Mouse (Mus musculus) CH12.LX (cell line): ENCODE results near the gene Cstad. TPM values are rescaled to one million over a fixed set of nuclear protein-coding genes. Genes with fewer than 3 reads are reported as not detected.

Experiments used
- DNase-seq: peaks from one replicate; pipeline ENCODE4 v3.0.0-alpha.2; 2013; ENCODE audit errors: extremely low read depth
- H3K27ac ChIP-seq: 2 replicates; pipeline ENCODE4 v1.5.1; 2012; ENCODE audit warnings: low read depth, mild to moderate bottlenecking, control low read depth, moderate library complexity; ENCODE audit not compliant: insufficient read depth
- H3K27me3 ChIP-seq: replicated peaks from 2 replicates; pipeline ENCODE3; 2012; ENCODE audit warnings: inconsistent platforms
- H3K36me3 ChIP-seq, 2 experiments: replicated peaks in 1 of 2; 2 replicates each; pipeline versions ENCODE3 to v1.6.1; 2012; ENCODE audit warnings: inconsistent platforms in 1 of 2, low read length in 1 of 2, mild to moderate bottlenecking in 1 of 2, mixed read lengths in 1 of 2, moderate library complexity in 1 of 2; ENCODE audit not compliant: control insufficient read depth in 1 of 2, insufficient read depth in 1 of 2
- H3K4me1 ChIP-seq, 2 experiments: 2 replicates each; pipeline ENCODE4 v1.6.1; 2012; ENCODE audit warnings: inconsistent platforms in 1 of 2, moderate library complexity in 1 of 2; ENCODE audit not compliant: insufficient read depth in 2 of 2, control insufficient read depth in 1 of 2
- H3K4me2 ChIP-seq: 2 replicates; pipeline ENCODE4 v1.6.1; 2012; ENCODE audit warnings: low read depth, mild to moderate bottlenecking, control low read depth; ENCODE audit not compliant: poor library complexity, insufficient read depth, severe bottlenecking
- H3K4me3 ChIP-seq, 3 experiments: fragments of 150-350 bp in 1 of 3; sonication (generic) in 1 of 3; replicated peaks in 1 of 3; 2 replicates each; pipeline versions ENCODE3 to v1.5.1; 2011 to 2012; ENCODE audit warnings: low read depth in 2 of 3, low read length in 2 of 3, mild to moderate bottlenecking in 2 of 3, moderate library complexity in 2 of 3, control low read depth in 1 of 3, improper control_type of control experiment in 1 of 3, inconsistent platforms in 1 of 3, mixed read lengths in 1 of 3; ENCODE audit not compliant: poor library complexity in 1 of 3
- H3K79me2 ChIP-seq: replicated peaks from 2 replicates; pipeline ENCODE4 v1.6.1; 2012; ENCODE audit warnings: mild to moderate bottlenecking, moderate library complexity; ENCODE audit not compliant: control insufficient read depth, poor library complexity, insufficient read depth, severe bottlenecking; ENCODE audit errors: extremely low read depth
- H3K9ac ChIP-seq: 2 replicates; pipeline ENCODE4 v1.6.1; 2012; ENCODE audit warnings: low read depth, mild to moderate bottlenecking, control low read depth, moderate library complexity; ENCODE audit not compliant: insufficient read depth
- H3K9me3 ChIP-seq: replicated peaks from 2 replicates; pipeline ENCODE3; 2012; ENCODE audit warnings: low read length, inconsistent platforms, mixed read lengths
- CHD1 ChIP-seq: IDR thresholded peaks from 2 replicates; pipeline ENCODE4 v1.6.1; 2012; ENCODE audit warnings: low read depth, low read length, improper control_type of control experiment, inconsistent platforms
- CHD2 ChIP-seq: IDR thresholded peaks from 2 replicates; pipeline ENCODE4 v1.6.1; 2011; ENCODE audit warnings: low read length, improper control_type of control experiment
- E2F4 ChIP-seq: IDR thresholded peaks from 2 replicates; pipeline ENCODE4 v1.6.1; 2011; ENCODE audit warnings: low read depth, low read length, improper control_type of control experiment; ENCODE audit not compliant: insufficient replicate concordance
- ELF1 ChIP-seq: IDR thresholded peaks from 2 replicates; pipeline ENCODE4 v1.6.1; 2014; ENCODE audit warnings: low read depth, mild to moderate bottlenecking, inconsistent platforms, low read length, improper control_type of control experiment
- JUN ChIP-seq: IDR thresholded peaks from 2 replicates; pipeline ENCODE4 v1.6.1; 2011; ENCODE audit warnings: low read depth, mild to moderate bottlenecking, low read length, improper control_type of control experiment, moderate library complexity; ENCODE audit not compliant: insufficient read depth
- JUND ChIP-seq: conservative IDR thresholded peaks from 2 replicates; pipeline ENCODE4 v1.6.1; 2011; ENCODE audit warnings: low read depth, low read length, improper control_type of control experiment
- MXI1 ChIP-seq: IDR thresholded peaks from 2 replicates; pipeline ENCODE4 v1.6.1; 2011; ENCODE audit warnings: mild to moderate bottlenecking, low read depth, low read length, improper control_type of control experiment
- NELFE ChIP-seq: IDR thresholded peaks from 2 replicates; pipeline ENCODE4 v1.6.1; 2011; ENCODE audit warnings: low read depth, low read length, improper control_type of control experiment
- NRF1 ChIP-seq: IDR thresholded peaks from 2 replicates; pipeline ENCODE4 v1.6.1; 2014; ENCODE audit warnings: low read depth, mild to moderate bottlenecking, inconsistent platforms, low read length, improper control_type of control experiment, moderate library complexity
- POLR2A ChIP-seq: IDR thresholded peaks from 2 replicates; pipeline ENCODE4 v1.6.1; 2011; ENCODE audit warnings: low read depth, mild to moderate bottlenecking, improper control_type of control experiment, low read length
- RAD21 ChIP-seq: IDR thresholded peaks from 2 replicates; pipeline ENCODE4 v1.6.1; 2011; ENCODE audit warnings: low read depth, mild to moderate bottlenecking, low read length, improper control_type of control experiment, moderate library complexity
- RCOR1 ChIP-seq: conservative IDR thresholded peaks from 2 replicates; pipeline ENCODE4 v1.6.1; 2012; ENCODE audit warnings: low read depth, mild to moderate bottlenecking, inconsistent platforms, low read length, improper control_type of control experiment
- TCF12 ChIP-seq: IDR thresholded peaks from 2 replicates; pipeline ENCODE4 v1.6.1; 2014; ENCODE audit warnings: low read depth, mild to moderate bottlenecking, inconsistent platforms, low read length, improper control_type of control experiment
- UBTF ChIP-seq: IDR thresholded peaks from 2 replicates; pipeline ENCODE4 v1.6.1; 2012; ENCODE audit warnings: low read depth, mild to moderate bottlenecking, inconsistent platforms, low read length, improper control_type of control experiment, moderate library complexity
- USF1 ChIP-seq: IDR thresholded peaks from 2 replicates; pipeline ENCODE4 v1.6.1; 2014; ENCODE audit warnings: low read depth, mild to moderate bottlenecking, inconsistent platforms, low read length, improper control_type of control experiment
- USF2 ChIP-seq: conservative IDR thresholded peaks from 2 replicates; pipeline ENCODE4 v1.6.1; 2011; ENCODE audit warnings: low read depth, low read length, improper control_type of control experiment
- ZC3H11A ChIP-seq: IDR thresholded peaks from 2 replicates; pipeline ENCODE4 v1.6.1; 2012; ENCODE audit warnings: low read depth, mild to moderate bottlenecking, inconsistent platforms, low read length, improper control_type of control experiment
- dilution Hi-C: fragments of 300-500 bp; cut with MboI; formaldehyde crosslinking; loops from 2 replicates; pipeline ENCODE4 v1.14.3; 2020; ENCODE audit warnings: low sequenced_read_pairs; ENCODE audit not compliant: extremely low pct_unique_long_range_greater_than_20kb, extremely low pct_ligation_motif_present
- in situ Hi-C: fragments of 300-500 bp; cut with MboI; formaldehyde crosslinking; loops from 3 replicates; pipeline ENCODE4 v1.14.3; 2019; ENCODE audit warnings: low sequenced_read_pairs, low pct_ligation_motif_present, low pct_unique_long_range_greater_than_20kb, mixed read lengths
- polyA plus RNA-seq: library from polyadenylated mRNA; unstranded; fragments of >175 nt; gene quantifications from 2 replicates; pipeline ENCODE4 v1.2.1, GENCODE M21; 2012; ENCODE audit warnings: low read depth; ENCODE audit not compliant: insufficient read length
- total RNA-seq, 2 experiments: library from RNA; depleted of rRNA; stranded (reverse); fragments of 300-350 nt in 1 of 2; fragments of >200 nt in 1 of 2; gene quantifications; 2 replicates each; pipeline ENCODE4 v1.2.3; 2012 to 2014

The Cstad gene
- total and polyA plus RNA-seq, 3 experiments: 0.29 to 0.51 TPM; not detected in 1

- Histone ChIP-seq H3K9ac (no peak overlapping the region), H3K4me1 (no peaks in the 10 kb centered on the region; a peak in 1 of 4 replicates), H3K79me2 (no peaks in the 10 kb centered on the region), H3K4me2 (no peak overlapping the region), H3K27me3 (peaks cover 3% of the 10 kb centered on the region), H3K9me3 (peaks cover 10% of the 10 kb centered on the region), H3K27ac (no peak overlapping the region), H3K36me3 (no peaks in the 10 kb centered on the region), H3K4me3 (no peak overlapping the region)
- no peak for DNase-seq
- in situ Hi-C loops: no loop called here
- no peak for TF ChIP-seq NRF1
- TF ChIP-seq ELF1: no peak
- TF ChIP-seq E2F4: no peak
- TF ChIP-seq RCOR1: no peak
- TF ChIP-seq JUND: no peak
- no peak for TF ChIP-seq USF2
- no peak for TF ChIP-seq UBTF
- TF ChIP-seq NELFE: no peak
- TF ChIP-seq USF1: no peak
- no peak for TF ChIP-seq TCF12
- TF ChIP-seq POLR2A: no peak
- TF ChIP-seq CHD1: no peak
- TF ChIP-seq CHD2: no peak
- no peak for TF ChIP-seq JUN
- no peak for TF ChIP-seq RAD21
- dilution Hi-C loops: no loop called here
Observed at GRCm38 (mm10) chr2:30545706-30546105, 49.1 kb upstream of the Cstad start.

- in situ Hi-C loops: no loop called here
Observed at GRCm38 (mm10) chr2:30546219-30546618, 48.6 kb upstream of the Cstad start.

More at GRCm38 (mm10) chr2:30546219-30546618, 48.6 kb upstream of the Cstad start:
- TF ChIP-seq MXI1 (no peak), ZC3H11A (no peak), UBTF (no peak)
- Histone ChIP-seq H3K4me2 (no peak overlapping the region), H3K79me2 (no peaks in the 10 kb centered on the region), H3K4me3 (no peak overlapping the region), H3K9ac (no peak overlapping the region), H3K27me3 (peaks cover 3% of the 10 kb centered on the region), H3K36me3 (no peaks in the 10 kb centered on the region), H3K4me1 (no peaks in the 10 kb centered on the region; a peak in 1 of 4 replicates), H3K9me3 (peaks cover 10% of the 10 kb centered on the region), H3K27ac (no peak overlapping the region)
- dilution Hi-C loops: no loop called here
- DNase-seq: no peak
